Mouse (Mus musculus): Measurements from ENCODE around the gene Bloc1s5.
"Not testable (repeated sequence)": the region's sequence is repeated elsewhere in the genome, so short reads cannot be mapped to it uniquely, and the experiment has no call there.

Gene Bloc1s5

GRCm38 (mm10) chr13:38618001-38618630 lies 16.8 kb downstream of the Bloc1s5 start:
- DNase-seq (ENCODE audit: low spot score in 2 of 2), result not testable (repeated sequence)

- no peak for DNase-seq (ENCODE audit: low spot score in 2 of 2)
Measured at GRCm38 (mm10) chr13:38616887-38617286, 18.0 kb downstream of the Bloc1s5 start.

GRCm38 (mm10) chr13:38615656-38616055 lies 19.3 kb downstream of the Bloc1s5 start:
- DNase-seq (ENCODE audit: low spot score in 2 of 2), result no peak

- DNase-seq (ENCODE audit: low spot score in 2 of 2), result no peak
Measured at GRCm38 (mm10) chr13:38614298-38614697, 20.6 kb downstream of the Bloc1s5 start.

GRCm38 (mm10) chr13:38613583-38613982 lies 21.3 kb downstream of the Bloc1s5 start:
- no peak for DNase-seq (ENCODE audit: low spot score in 2 of 2)

- DNase-seq (ENCODE audit: low spot score in 2 of 2), result no peak
Measured at GRCm38 (mm10) chr13:38612608-38613007, 22.3 kb downstream of the Bloc1s5 start.

- no peak for DNase-seq (ENCODE audit: low spot score in 2 of 2)
Measured at GRCm38 (mm10) chr13:38612179-38612578, 22.7 kb downstream of the Bloc1s5 start.

- DNase-seq (ENCODE audit: low spot score in 2 of 2), result no peak
Measured at GRCm38 (mm10) chr13:38610336-38610735, 24.6 kb downstream of the Bloc1s5 start.

GRCm38 (mm10) chr13:38607130-38607529 lies 27.8 kb downstream of the Bloc1s5 start:
- DNase-seq (ENCODE audit: low spot score in 2 of 2), result no peak

GRCm38 (mm10) chr13:38605353-38605752 lies 29.6 kb downstream of the Bloc1s5 start:
- no peak for DNase-seq (ENCODE audit: low spot score in 2 of 2)

- DNase-seq (ENCODE audit: low spot score in 2 of 2), result no peak
Measured at GRCm38 (mm10) chr13:38602966-38603365, 31.9 kb downstream of the Bloc1s5 start.

- DNase-seq (ENCODE audit: low spot score in 2 of 2), result no peak
Measured at GRCm38 (mm10) chr13:38602243-38602832, 32.6 kb downstream of the Bloc1s5 start.

GRCm38 (mm10) chr13:38600811-38601210 lies 34.1 kb downstream of the Bloc1s5 start:
- no peak for DNase-seq (ENCODE audit: low spot score in 2 of 2)

- DNase-seq (ENCODE audit: low spot score in 2 of 2), result no peak
Measured at GRCm38 (mm10) chr13:38597076-38597475, 37.8 kb downstream of the Bloc1s5 start.

- no peak for DNase-seq (ENCODE audit: low spot score in 2 of 2)
Measured at GRCm38 (mm10) chr13:38596461-38596860, 38.4 kb downstream of the Bloc1s5 start.

- DNase-seq (ENCODE audit: low spot score in 2 of 2), result no peak
Measured at GRCm38 (mm10) chr13:38593114-38593513, 41.8 kb downstream of the Bloc1s5 start.

- no peak for DNase-seq (ENCODE audit: low spot score in 2 of 2)
Measured at GRCm38 (mm10) chr13:38587350-38587749, 47.6 kb downstream of the Bloc1s5 start.

GRCm38 (mm10) chr13:38586451-38586850 lies 48.5 kb downstream of the Bloc1s5 start:
- DNase-seq (ENCODE audit: low spot score in 2 of 2), result no peak

- DNase-seq (ENCODE audit: low spot score in 2 of 2), result no peak
Measured at GRCm38 (mm10) chr13:38582768-38583167, 52.1 kb downstream of the Bloc1s5 start.

GRCm38 (mm10) chr13:38580601-38581457 lies 54.1 kb downstream of the Bloc1s5 start:
- DNase-seq (ENCODE audit: low spot score in 2 of 2), result peak in 1 of 2 experiments; percentile 10

GRCm38 (mm10) chr13:38579971-38580600 lies 54.8 kb downstream of the Bloc1s5 start:
- DNase-seq (ENCODE audit: low spot score in 2 of 2), result no peak

- no peak for DNase-seq (ENCODE audit: low spot score in 2 of 2)
Measured at GRCm38 (mm10) chr13:38574668-38575067, 60.2 kb downstream of the Bloc1s5 start.

Data from cerebellum, postnatal 4 days (tissue).